Mouse (Mus musculus): Measurements from ENCODE around the gene Tdrd3. TPM values are rescaled to one million over a fixed set of nuclear protein-coding genes. Genes with fewer than 3 reads are reported as not detected.
A peak's percentile ranks its signal among the peaks of the same experiment; 100 is the strongest.

Tdrd3 gene
- total and polyA plus RNA-seq, 3 experiments: 2.9 to 27.2 (median 26.0) TPM

GRCm38 (mm10) chr14:87517381-87517780, 100.9 kb downstream of the Tdrd3 start:
- Histone ChIP-seq H3K4me1 (ENCODE audit: control insufficient read depth, insufficient read depth, low read length) (no peaks in the 10 kb centered on the region), H3K36me3 (ENCODE audit: control insufficient read depth, insufficient read depth, low read length) (no peaks in the 10 kb centered on the region), H3K9ac (ENCODE audit: low read depth, low read length) (no peak overlapping the region), H3K27ac (no peak overlapping the region), H3K27me3 (ENCODE audit: control insufficient read depth, insufficient read depth, low read length) (no peaks in the 10 kb centered on the region), H3K79me2 (replicated peaks; ENCODE audit: control insufficient read depth, insufficient read depth, low read length) (no peaks in the 10 kb centered on the region), H3K4me3 (no peak overlapping the region)
- TF ChIP-seq POLR2A (IDR thresholded peaks at IDR 0.05; ENCODE audit: insufficient read depth, low read depth, low read length) (no peak), EP300 (IDR thresholded peaks at IDR 0.05; ENCODE audit: insufficient read depth, low read depth, low read length) (no peak), CTCF (IDR thresholded peaks at IDR 0.05) (no peak)
- no peak for DNase-seq
- WGBS: 84% methylated on average over 4 of the region's 4 CpGs
- intact Hi-C loops (cut with DNase I): no loop called here

GRCm38 (mm10) chr14:87531847-87532246, 115.4 kb downstream of the Tdrd3 start:
- no peaks in the 10 kb centered on the region for H3K79me2 ChIP-seq (replicated peaks; ENCODE audit: control insufficient read depth, insufficient read depth, low read length)
- intact Hi-C loops (cut with DNase I): no loop called here
- no peak overlapping the region for H3K27ac ChIP-seq
- no peaks in the 10 kb centered on the region for H3K4me1 ChIP-seq (ENCODE audit: control insufficient read depth, insufficient read depth, low read length)
- 95% methylated on average over 8 of the region's 8 CpGs for WGBS
- no peak for DNase-seq
- TF ChIP-seq CTCF (IDR thresholded peaks at IDR 0.05): no peak
- TF ChIP-seq EP300 (IDR thresholded peaks at IDR 0.05; ENCODE audit: insufficient read depth, low read depth, low read length): no peak
- no peak for TF ChIP-seq POLR2A (IDR thresholded peaks at IDR 0.05; ENCODE audit: insufficient read depth, low read depth, low read length)
- H3K36me3 ChIP-seq (ENCODE audit: control insufficient read depth, insufficient read depth, low read length): no peaks in the 10 kb centered on the region
- H3K9ac ChIP-seq (ENCODE audit: low read depth, low read length): no peak overlapping the region
- no peaks in the 10 kb centered on the region for H3K27me3 ChIP-seq (ENCODE audit: control insufficient read depth, insufficient read depth, low read length)
- H3K4me3 ChIP-seq: no peak overlapping the region

GRCm38 (mm10) chr14:87537127-87537819, 120.8 kb downstream of the Tdrd3 start:
- DNase-seq: no peak
- H3K27ac ChIP-seq: no peak overlapping the region
- 92% methylated on average over 4 of the region's 4 CpGs for WGBS
- intact Hi-C loops (cut with DNase I): no loop called here
- no peaks in the 10 kb centered on the region for H3K79me2 ChIP-seq (replicated peaks; ENCODE audit: control insufficient read depth, insufficient read depth, low read length)
- H3K4me3 ChIP-seq: no peak overlapping the region
- no peak overlapping the region for H3K9ac ChIP-seq (ENCODE audit: low read depth, low read length)
- H3K4me1 ChIP-seq (ENCODE audit: control insufficient read depth, insufficient read depth, low read length): no peaks in the 10 kb centered on the region
- TF ChIP-seq POLR2A (IDR thresholded peaks at IDR 0.05; ENCODE audit: insufficient read depth, low read depth, low read length) (no peak), CTCF (IDR thresholded peaks at IDR 0.05) (peak; percentile 48)
- no peaks in the 10 kb centered on the region for H3K27me3 ChIP-seq (ENCODE audit: control insufficient read depth, insufficient read depth, low read length)
- no peaks in the 10 kb centered on the region for H3K36me3 ChIP-seq (ENCODE audit: control insufficient read depth, insufficient read depth, low read length)

GRCm38 (mm10) chr14:87549986-87550385, 133.5 kb downstream of the Tdrd3 start:
- no peaks in the 10 kb centered on the region for H3K79me2 ChIP-seq (replicated peaks; ENCODE audit: control insufficient read depth, insufficient read depth, low read length)
- H3K27ac ChIP-seq: no peak overlapping the region
- H3K9ac ChIP-seq (ENCODE audit: low read depth, low read length): no peak overlapping the region
- 55% methylated on average over 6 of the region's 6 CpGs for WGBS
- no peak for DNase-seq
- intact Hi-C loops (cut with DNase I): no loop called here
- H3K27me3 ChIP-seq (ENCODE audit: control insufficient read depth, insufficient read depth, low read length): no peaks in the 10 kb centered on the region
- H3K4me3 ChIP-seq: no peak overlapping the region
- no peaks in the 10 kb centered on the region for H3K36me3 ChIP-seq (ENCODE audit: control insufficient read depth, insufficient read depth, low read length)
- no peak for TF ChIP-seq POLR2A (IDR thresholded peaks at IDR 0.05; ENCODE audit: insufficient read depth, low read depth, low read length)
- TF ChIP-seq CTCF (IDR thresholded peaks at IDR 0.05): no peak
- no peak for TF ChIP-seq EP300 (IDR thresholded peaks at IDR 0.05; ENCODE audit: insufficient read depth, low read depth, low read length)
- no peaks in the 10 kb centered on the region for H3K4me1 ChIP-seq (ENCODE audit: control insufficient read depth, insufficient read depth, low read length)

- 68% methylated on average over 3 of the region's 3 CpGs for WGBS
- Histone ChIP-seq H3K27me3 (ENCODE audit: control insufficient read depth, insufficient read depth, low read length) (no peaks in the 10 kb centered on the region), H3K36me3 (ENCODE audit: control insufficient read depth, insufficient read depth, low read length) (no peaks in the 10 kb centered on the region), H3K9ac (ENCODE audit: low read depth, low read length) (no peak overlapping the region), H3K4me1 (ENCODE audit: control insufficient read depth, insufficient read depth, low read length) (no peaks in the 10 kb centered on the region), H3K79me2 (replicated peaks; ENCODE audit: control insufficient read depth, insufficient read depth, low read length) (no peaks in the 10 kb centered on the region), H3K4me3 (no peak overlapping the region), H3K27ac (no peak overlapping the region)
- DNase-seq: no peak
- no peak for TF ChIP-seq POLR2A (IDR thresholded peaks at IDR 0.05; ENCODE audit: insufficient read depth, low read depth, low read length)
- no peak for TF ChIP-seq CTCF (IDR thresholded peaks at IDR 0.05)
- TF ChIP-seq EP300 (IDR thresholded peaks at IDR 0.05; ENCODE audit: insufficient read depth, low read depth, low read length): no peak
- intact Hi-C loops (cut with DNase I): no loop called here
These were observed 135.8 kb downstream of the Tdrd3 start for GRCm38 (mm10) chr14:87552211-87552610.

GRCm38 (mm10) chr14:87563841-87564240, 147.4 kb downstream of the Tdrd3 start:
- H3K79me2 ChIP-seq (replicated peaks; ENCODE audit: control insufficient read depth, insufficient read depth, low read length): no peaks in the 10 kb centered on the region
- no peaks in the 10 kb centered on the region for H3K36me3 ChIP-seq (ENCODE audit: control insufficient read depth, insufficient read depth, low read length)
- intact Hi-C loops (cut with DNase I): no loop called here
- no peaks in the 10 kb centered on the region for H3K27me3 ChIP-seq (ENCODE audit: control insufficient read depth, insufficient read depth, low read length)
- no peak overlapping the region for H3K9ac ChIP-seq (ENCODE audit: low read depth, low read length)
- H3K4me1 ChIP-seq (ENCODE audit: control insufficient read depth, insufficient read depth, low read length): no peaks in the 10 kb centered on the region
- DNase-seq: no peak
- no peak overlapping the region for H3K27ac ChIP-seq
- H3K4me3 ChIP-seq: no peak overlapping the region
- 68% methylated on average over 9 of the region's 9 CpGs for WGBS
- TF ChIP-seq CTCF (IDR thresholded peaks at IDR 0.05) (no peak), EP300 (IDR thresholded peaks at IDR 0.05; ENCODE audit: insufficient read depth, low read depth, low read length) (no peak), POLR2A (IDR thresholded peaks at IDR 0.05; ENCODE audit: insufficient read depth, low read depth, low read length) (no peak)
